Mouse (Mus musculus) heart, postnatal 10 days (tissue): ENCODE data around the gene Bend4. TPM values are rescaled to one million over a fixed set of nuclear protein-coding genes. Genes with fewer than 3 reads are reported as not detected.

Experiments used
- total RNA-seq, 2 experiments: library from RNA; stranded (reverse); gene quantifications; 2 replicates each; pipeline ENCODE4 v1.2.3; 2021

The Bend4 gene
- total RNA-seq, 2 experiments from 2014 or later: 5.4 to 9.4 TPM

Other genes with a start within 250 kb of the Bend4 start
- gene Tmem33, start 167.7 kb downstream of the Bend4 start, total RNA-seq: 10 to 100 TPM; 40.1 to 46.0 TPM
- 100 to 1,000 TPM; 148 to 154 TPM for gene Slc30a9, start 121.4 kb downstream of the Bend4 start, total RNA-seq
- gene Shisa3, start 179.6 kb upstream of the Bend4 start, total RNA-seq: under 1 TPM; 0.60 to 0.62 TPM